Mouse (Mus musculus) hindbrain, embryonic 16.5 days (tissue): ENCODE results near the gene Tubgcp2. TPM values are rescaled to one million over a fixed set of nuclear protein-coding genes. Genes with fewer than 3 reads are reported as not detected.

Experiments used
- ATAC-seq: fragments of 200-750 bp; cut with Nextera tagmentation; 2 replicates; pipeline ENCODE4 v1.8.0; 2017; ENCODE audit warnings: moderate TSS enrichment, moderate library complexity
- H3K27ac ChIP-seq: fragments of 300-500 bp; sonication (generic); 2 replicates; pipeline ENCODE4 v1.5.1; 2014; ENCODE audit warnings: low read depth, mild to moderate bottlenecking, control low read depth, low read length, moderate library complexity
- H3K27me3 ChIP-seq: fragments of 300-500 bp; sonication (generic); replicated peaks from 2 replicates; pipeline ENCODE4 v1.6.1; 2014; ENCODE audit warnings: low read length; ENCODE audit not compliant: control insufficient read depth, insufficient read depth
- H3K36me3 ChIP-seq: fragments of 300-500 bp; sonication (generic); 2 replicates; pipeline ENCODE4 v1.6.1; 2014; ENCODE audit warnings: mild to moderate bottlenecking, low read length, moderate library complexity, mixed read lengths; ENCODE audit not compliant: control insufficient read depth, insufficient read depth
- H3K4me1 ChIP-seq: fragments of 300-500 bp; sonication (generic); 2 replicates; pipeline ENCODE4 v1.6.1; 2014; ENCODE audit warnings: low read depth, low read length; ENCODE audit not compliant: control insufficient read depth, insufficient read depth
- H3K4me2 ChIP-seq: fragments of 300-500 bp; sonication (generic); 2 replicates; pipeline ENCODE4 v1.6.1; 2014; ENCODE audit warnings: mild to moderate bottlenecking, low read length, control low read depth, moderate library complexity
- H3K4me3 ChIP-seq: fragments of 300-500 bp; sonication (generic); 2 replicates; pipeline ENCODE4 v1.5.1; 2014; ENCODE audit warnings: mild to moderate bottlenecking, low read length, control low read depth, moderate library complexity
- H3K9ac ChIP-seq: fragments of 300-500 bp; sonication (generic); 2 replicates; pipeline ENCODE4 v1.6.1; 2014; ENCODE audit warnings: low read depth, mild to moderate bottlenecking, control low read depth, low read length, moderate library complexity
- H3K9me3 ChIP-seq: fragments of 300-500 bp; sonication (generic); 2 replicates; pipeline ENCODE4 v1.6.1; 2014; ENCODE audit warnings: mild to moderate bottlenecking, low read length, moderate library complexity; ENCODE audit not compliant: control insufficient read depth
- WGBS: fragments of 180-500 bp; shearing (Covaris S2); extraction: QIAGEN DNeasy Blood & Tissue Kit; methylation state at CpG from one replicate; pipeline ENCODE4 v1.1.7; 2014; 5-methylcytosine and 5-hydroxymethylcytosine counted together
- microRNA counts: library from miRNA; unstranded; fragments of <30 nt; microRNA quantifications from one replicate; lab custom pipeline; 2016
- microRNA-seq: library from miRNA; unstranded; fragments of <30 nt; microRNA quantifications from one replicate; pipeline ENCODE4, GENCODE M21; 2017
- polyA plus RNA-seq: library from polyadenylated mRNA; unstranded; fragments of >200 nt; fragmentation: Nextera tagmentation; extraction: Ambion mirVana; gene quantifications from 2 replicates; pipeline ENCODE4 v1.2.1, GENCODE M21; 2015

Tubgcp2 gene
- polyA plus RNA-seq, 1 experiment from 2014 or later, result 57.2 TPM

GRCm38 (mm10) chr7:139949893-139950282 lies 86.6 kb downstream of the Tubgcp2 start:
- Histone ChIP-seq H3K9ac (0 out of 2 replicates have a peak overlapping the region, but pooled peaks have one; percentile 35), H3K27me3 (peaks cover 30% of the 10 kb centered on the region), H3K4me3 (peak overlapping the region; percentile 43), H3K27ac (no peak overlapping the region), H3K36me3 (no peaks in the 10 kb centered on the region), H3K9me3 (no peaks in the 10 kb centered on the region), H3K4me2 (peak overlapping the region; percentile 80), H3K4me1 (peaks cover 13% of the 10 kb centered on the region)
- peak; percentile 67; the same call in 1 of the 2 replicates for ATAC-seq
- WGBS, result under 1% methylated on average over 15 of the region's 15 CpGs

- H3K36me3 ChIP-seq, result no peaks in the 10 kb centered on the region
- WGBS, result 34% methylated on average over 5 of the region's 5 CpGs
- no peak overlapping the region for H3K27ac ChIP-seq
- no peak overlapping the region for H3K4me3 ChIP-seq
- ATAC-seq, result no peak
- no peaks in the 10 kb centered on the region for H3K9me3 ChIP-seq
- H3K4me2 ChIP-seq, result no peak overlapping the region
- peaks cover 19% of the 10 kb centered on the region for H3K4me1 ChIP-seq
- H3K27me3 ChIP-seq, result peaks cover 51% of the 10 kb centered on the region
- H3K9ac ChIP-seq, result no peak overlapping the region
Measured at GRCm38 (mm10) chr7:139946032-139946431, 90.4 kb downstream of the Tubgcp2 start.

MicroRNA genes within 50 kb of the gene (microRNA counts, 519-probe panel; counts per million panel counts)
- microRNA mmu-miR-202-3p (lab: Ali Mortazavi, UCI), result 2,072 counts per million, percentile 34 among the panel's probes with 10 or more counts
- microRNA mmu-miR-202-5p (lab: Ali Mortazavi, UCI), result 2,369 counts per million, percentile 57 among the panel's probes with 10 or more counts

Small RNA genes within 50 kb of the gene (microRNA-seq; reads per million reads assigned to microRNA genes)
- not detected for gene Mir202
- gene Mir7062, result not detected
- not detected for gene mmu-mir-7686

Other genes with a start within 250 kb of the Tubgcp2 start
- gene Adgra1, start 202.5 kb downstream of the Tubgcp2 start, polyA plus RNA-seq, result 27.2 and 30.7 TPM in 2 replicates
- gene Kndc1, start 142.0 kb downstream of the Tubgcp2 start, polyA plus RNA-seq, result 16.5 and 19.0 TPM in 2 replicates
- not detected in 2 replicates for gene Utf1, start 92.9 kb downstream of the Tubgcp2 start, polyA plus RNA-seq
- gene 6430531B16Rik, start 57.9 kb downstream of the Tubgcp2 start, polyA plus RNA-seq, result 1.1 and 1.2 TPM in 2 replicates
- gene Adam8, start 44.1 kb downstream of the Tubgcp2 start, polyA plus RNA-seq, result 2.8 and 3.1 TPM in 2 replicates
- 51.6 and 55.1 TPM in 2 replicates for gene Zfp511, start 278 bp downstream of the Tubgcp2 start, polyA plus RNA-seq
- gene Msx3, start 12.4 kb upstream of the Tubgcp2 start, polyA plus RNA-seq, result 4.1 and 6.9 TPM in 2 replicates
- 351 and 430 TPM in 2 replicates for gene Caly, start 45.9 kb upstream of the Tubgcp2 start, polyA plus RNA-seq
- not detected in 2 replicates for gene Prap1, start 56.7 kb upstream of the Tubgcp2 start, polyA plus RNA-seq
- gene Fuom, start 65.8 kb upstream of the Tubgcp2 start, polyA plus RNA-seq, result 39.9 and 43.1 TPM in 2 replicates
- 8.9 and 9.9 TPM in 2 replicates for gene Paox, start 79.1 kb upstream of the Tubgcp2 start, polyA plus RNA-seq
- 124 and 128 TPM in 2 replicates for gene Echs1, start 79.8 kb upstream of the Tubgcp2 start, polyA plus RNA-seq
- 31.1 and 32.1 TPM in 2 replicates for gene Mtg1, start 100.9 kb upstream of the Tubgcp2 start, polyA plus RNA-seq
- gene Sprn, start 118.2 kb upstream of the Tubgcp2 start, polyA plus RNA-seq, result 30.8 and 31.2 TPM in 2 replicates
- not detected in 2 replicates for gene Olfr522, start 128.1 kb upstream of the Tubgcp2 start, polyA plus RNA-seq
- not detected in 2 replicates for gene Olfr523, start 136.5 kb upstream of the Tubgcp2 start, polyA plus RNA-seq
- not detected in 2 replicates for gene Olfr524, start 169.3 kb upstream of the Tubgcp2 start, polyA plus RNA-seq
- gene Cd163l1, start 181.6 kb upstream of the Tubgcp2 start, polyA plus RNA-seq, result not detected in 2 replicates
- not detected in 2 replicates for gene 5830411N06Rik, start 210.6 kb upstream of the Tubgcp2 start, polyA plus RNA-seq